Mouse (Mus musculus): ENCODE data around the gene Wdfy3. TPM values are rescaled to one million over a fixed set of nuclear protein-coding genes. Genes with fewer than 3 reads are reported as not detected.

Wdfy3 gene
- polyA plus RNA-seq, 2 experiments: 3.8 to 5.0 TPM

DNA sequence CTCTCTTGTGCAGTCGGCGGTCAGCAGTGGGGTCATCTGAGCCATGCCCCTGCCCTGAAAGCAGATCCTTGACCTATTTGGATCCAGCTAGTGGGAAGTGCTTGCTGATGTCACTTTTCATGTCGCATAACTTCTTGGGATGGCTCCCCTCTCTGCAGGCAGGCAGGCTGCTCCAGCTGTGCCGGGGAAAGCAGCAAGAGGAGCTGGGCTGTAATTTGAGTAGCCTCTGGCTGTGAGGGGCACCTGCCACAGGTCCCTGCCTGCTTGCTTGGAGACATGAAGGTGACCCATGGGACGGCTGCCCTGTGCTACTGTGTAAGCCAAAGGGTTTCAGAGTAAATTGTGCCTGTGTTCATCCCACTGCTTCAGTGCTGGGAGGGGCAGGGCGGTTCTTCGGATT is 249.9 kb downstream of the Wdfy3 start:
- DNase-seq (ENCODE audit: low read depth in 3 of 3, low spot score in 3 of 3) (no peak), ATAC-seq (ENCODE audit: insufficient read depth) (no peak)
- H3K36me3 ChIP-seq (replicated peaks; ENCODE audit: control insufficient read depth, insufficient read depth, low read depth): no peaks in the 10 kb centered on the region
- H3K4me3 ChIP-seq (ENCODE audit: insufficient read depth in 1 of 2, low read depth in 2 of 2, low read length in 2 of 2): no peak overlapping the region
- H3K4me2 ChIP-seq (ENCODE audit: low read depth): no peak overlapping the region
- no peak for TF ChIP-seq CTCF (IDR thresholded peaks at IDR 0.05; ENCODE audit: low read depth)
- no peak for TF ChIP-seq EP300 (IDR thresholded peaks at IDR 0.05; ENCODE audit: low read depth)
- H3K4me1 ChIP-seq (replicated peaks; ENCODE audit: control insufficient read depth in 2 of 2, insufficient read depth in 2 of 2, low read length in 1 of 2): no peaks in the 10 kb centered on the region
- no peak overlapping the region for H3K27ac ChIP-seq
- H3K27me3 ChIP-seq (ENCODE audit: control insufficient read depth, insufficient read depth, low read length): no peaks in the 10 kb centered on the region; the same call in 1 of the 2 replicates
- H3K9me3 ChIP-seq (ENCODE audit: control insufficient read depth, low read length): no peaks in the 10 kb centered on the region
- 44% methylated on average over 7 of the region's 7 CpGs for WGBS (ENCODE audit: insufficient replicate concordance)
- H3K9ac ChIP-seq (replicated peaks): no peak overlapping the region

GRCm38 (mm10) chr5:101819216-101819615 is 250.5 kb downstream of the Wdfy3 start:
- no peak for TF ChIP-seq CTCF (IDR thresholded peaks at IDR 0.05; ENCODE audit: low read depth)
- no peak for TF ChIP-seq EP300 (IDR thresholded peaks at IDR 0.05; ENCODE audit: low read depth)
- Histone ChIP-seq H3K27ac (no peak overlapping the region), H3K9me3 (ENCODE audit: control insufficient read depth, low read length) (no peaks in the 10 kb centered on the region), H3K36me3 (replicated peaks; ENCODE audit: control insufficient read depth, insufficient read depth, low read depth) (no peaks in the 10 kb centered on the region), H3K4me3 (ENCODE audit: insufficient read depth in 1 of 2, low read depth in 2 of 2, low read length in 2 of 2) (no peak overlapping the region), H3K9ac (replicated peaks) (no peak overlapping the region), H3K4me1 (replicated peaks; ENCODE audit: control insufficient read depth in 2 of 2, insufficient read depth in 2 of 2, low read length in 1 of 2) (no peaks in the 10 kb centered on the region), H3K27me3 (ENCODE audit: control insufficient read depth, insufficient read depth, low read length) (no peaks in the 10 kb centered on the region), H3K4me2 (ENCODE audit: low read depth) (no peak overlapping the region)
- WGBS (ENCODE audit: insufficient replicate concordance): 62% methylated on average over 10 of the region's 10 CpGs
- DNase-seq (ENCODE audit: low read depth in 3 of 3, low spot score in 3 of 3) (no peak), ATAC-seq (ENCODE audit: insufficient read depth) (no peak)

GRCm38 (mm10) chr5:101816822-101817221 is 252.9 kb downstream of the Wdfy3 start:
- Histone ChIP-seq H3K27ac (no peak overlapping the region), H3K36me3 (replicated peaks; ENCODE audit: control insufficient read depth, insufficient read depth, low read depth) (no peaks in the 10 kb centered on the region), H3K9ac (replicated peaks) (no peak overlapping the region), H3K4me3 (ENCODE audit: insufficient read depth in 1 of 2, low read depth in 2 of 2, low read length in 2 of 2) (no peak overlapping the region), H3K9me3 (ENCODE audit: control insufficient read depth, low read length) (no peaks in the 10 kb centered on the region), H3K4me1 (replicated peaks; ENCODE audit: control insufficient read depth in 2 of 2, insufficient read depth in 2 of 2, low read length in 1 of 2) (no peaks in the 10 kb centered on the region), H3K4me2 (ENCODE audit: low read depth) (no peak overlapping the region), H3K27me3 (ENCODE audit: control insufficient read depth, insufficient read depth, low read length) (no peaks in the 10 kb centered on the region)
- 31% methylated on average over 7 of the region's 7 CpGs for WGBS (ENCODE audit: insufficient replicate concordance)
- ATAC-seq (ENCODE audit: insufficient read depth): no peak
- DNase-seq (ENCODE audit: low read depth in 3 of 3, low spot score in 3 of 3): no peak
- TF ChIP-seq CTCF (IDR thresholded peaks at IDR 0.05; ENCODE audit: low read depth): no peak
- no peak for TF ChIP-seq EP300 (IDR thresholded peaks at IDR 0.05; ENCODE audit: low read depth)

- Histone ChIP-seq H3K27me3 (ENCODE audit: control insufficient read depth, insufficient read depth, low read length) (no peaks in the 10 kb centered on the region), H3K9ac (replicated peaks) (no peak overlapping the region), H3K4me2 (ENCODE audit: low read depth) (no peak overlapping the region), H3K9me3 (ENCODE audit: control insufficient read depth, low read length) (no peaks in the 10 kb centered on the region), H3K36me3 (replicated peaks; ENCODE audit: control insufficient read depth, insufficient read depth, low read depth) (no peaks in the 10 kb centered on the region), H3K27ac (no peak overlapping the region), H3K4me3 (ENCODE audit: insufficient read depth in 1 of 2, low read depth in 2 of 2, low read length in 2 of 2) (no peak overlapping the region), H3K4me1 (replicated peaks; ENCODE audit: control insufficient read depth in 2 of 2, insufficient read depth in 2 of 2, low read length in 1 of 2) (no peaks in the 10 kb centered on the region)
- peak; percentile 23; the same call in 1 of the 2 replicates for TF ChIP-seq CTCF (IDR thresholded peaks at IDR 0.05; ENCODE audit: low read depth)
- no peak for TF ChIP-seq EP300 (IDR thresholded peaks at IDR 0.05; ENCODE audit: low read depth)
- DNase-seq (ENCODE audit: low read depth in 3 of 3, low spot score in 3 of 3): no peak
- 62% methylated on average over 6 of the region's 6 CpGs for WGBS (ENCODE audit: insufficient replicate concordance)
- no peak for ATAC-seq (ENCODE audit: insufficient read depth)
These were observed 258.2 kb downstream of the Wdfy3 start for GRCm38 (mm10) chr5:101811296-101812169.

- WGBS (ENCODE audit: insufficient replicate concordance): 52% methylated on average over 9 of the region's 9 CpGs
- Histone ChIP-seq H3K4me3 (ENCODE audit: insufficient read depth in 1 of 2, low read depth in 2 of 2, low read length in 2 of 2) (no peak overlapping the region), H3K9ac (replicated peaks) (no peak overlapping the region), H3K27ac (no peak overlapping the region), H3K27me3 (ENCODE audit: control insufficient read depth, insufficient read depth, low read length) (no peaks in the 10 kb centered on the region), H3K4me1 (replicated peaks; ENCODE audit: control insufficient read depth in 2 of 2, insufficient read depth in 2 of 2, low read length in 1 of 2) (no peaks in the 10 kb centered on the region), H3K4me2 (ENCODE audit: low read depth) (no peak overlapping the region), H3K9me3 (ENCODE audit: control insufficient read depth, low read length) (no peaks in the 10 kb centered on the region), H3K36me3 (replicated peaks; ENCODE audit: control insufficient read depth, insufficient read depth, low read depth) (no peaks in the 10 kb centered on the region)
- TF ChIP-seq CTCF (IDR thresholded peaks at IDR 0.05; ENCODE audit: low read depth) (no peak), EP300 (IDR thresholded peaks at IDR 0.05; ENCODE audit: low read depth) (no peak)
- DNase-seq (ENCODE audit: low read depth in 3 of 3, low spot score in 3 of 3) (no peak), ATAC-seq (ENCODE audit: insufficient read depth) (no peak)
These were observed 267.2 kb downstream of the Wdfy3 start for GRCm38 (mm10) chr5:101802358-101803022.
